Mouse (Mus musculus): Measurements from ENCODE around the gene Gm14296. TPM values are rescaled to one million over a fixed set of nuclear protein-coding genes. Genes with fewer than 3 reads are reported as not detected.
"Not testable (repeated sequence)": the region's sequence is repeated elsewhere in the genome, so short reads cannot be mapped to it uniquely, and the experiment has no call there.

Gene Gm14296
- total RNA-seq (2021) = 1 to 10 TPM; 2.9 to 3.6 TPM

- intact Hi-C loops (cut with DNase I); DNase-seq (ENCODE audit: low spot score): not testable (repeated sequence)
Measured at GRCm38 (mm10) chr2:176927709-176928108, at the start of gene Gm14296. Gm14296 (minus strand) TSS chr2:176927809.

GRCm38 (mm10) chr2:176905464-176905863 lies 22.1 kb downstream of the Gm14296 start:
- DNase-seq (ENCODE audit: low spot score); intact Hi-C loops (cut with DNase I): not testable (repeated sequence)

Other genes starting within 250 kb of the Gm14296 start
- 1 to 10 TPM; 5.5 to 8.1 TPM for gene Gm14305, start 219.5 kb downstream of the Gm14296 start, total RNA-seq (2021)
- 10 to 100 TPM in 1 of 2 experiments, 1 to 10 TPM in 1; 9.3 to 10.5 TPM for gene Gm14295, start 129.2 kb downstream of the Gm14296 start, total RNA-seq (2021)
- not detected for gene Gm14408, start 96.7 kb downstream of the Gm14296 start, total RNA-seq (2021)
- 10 to 100 TPM; 64.4 to 77.2 TPM for gene Gm14419, start 73.1 kb upstream of the Gm14296 start, total RNA-seq (2021)
- gene Gm14401, start 146.5 kb upstream of the Gm14296 start, total RNA-seq (2021) = 1 to 10 TPM in 1 of 2 experiments, under 1 TPM in 1; 0.42 to 1.1 TPM